Mouse (Mus musculus): ENCODE measurements at regions not wholly inside any gene's neighbourhood (a gene's known extent, or its start where the extent isn't known, plus 50 kb on each side); places are given as distances from the start of the nearest gene placed in this dataset.

DNA sequence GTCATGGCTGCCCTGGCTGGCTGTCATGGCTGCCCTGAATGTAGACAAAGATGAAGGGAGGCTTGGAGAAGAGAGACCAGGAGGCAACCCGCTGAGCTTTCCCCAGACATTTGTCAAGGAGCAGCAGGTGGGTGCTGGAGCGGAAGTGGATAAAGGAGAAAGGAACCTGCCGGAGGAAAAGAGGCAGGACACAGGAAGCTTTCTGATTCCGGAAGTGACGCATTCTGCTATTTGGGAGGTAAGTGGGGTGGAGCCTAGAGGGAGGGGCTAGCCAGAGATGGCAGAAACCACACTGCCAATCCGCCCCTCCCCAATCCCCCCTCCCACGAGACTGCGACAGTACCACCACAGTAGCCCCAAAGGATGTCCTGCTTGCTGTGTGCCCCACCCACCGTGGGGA lies 80.1 kb downstream of the Gm572 start:
- no peaks in the 10 kb centered on the region for H3K9me3 ChIP-seq (ENCODE audit: low read length)
- DNase-seq (no peak), ATAC-seq (no peak)
- H3K4me2 ChIP-seq (ENCODE audit: low read depth), result no peak overlapping the region
- WGBS, result 75% methylated on average over 9 of the region's 9 CpGs
- no peaks in the 10 kb centered on the region; the same call in 1 of the 2 replicates for H3K27me3 ChIP-seq (ENCODE audit: insufficient read depth, low read length)
- no peak overlapping the region for H3K4me3 ChIP-seq (ENCODE audit: low read depth, low read length)
- H3K27ac ChIP-seq (ENCODE audit: low read depth, low read length), result no peak overlapping the region
- H3K36me3 ChIP-seq (ENCODE audit: insufficient read depth), result no peaks in the 10 kb centered on the region
- H3K4me1 ChIP-seq (ENCODE audit: insufficient read depth), result no peaks in the 10 kb centered on the region
- H3K9ac ChIP-seq, result no peak overlapping the region
- TF ChIP-seq CTCF (IDR thresholded peaks at IDR 0.05; ENCODE audit: low read depth), result no peak

DNA sequence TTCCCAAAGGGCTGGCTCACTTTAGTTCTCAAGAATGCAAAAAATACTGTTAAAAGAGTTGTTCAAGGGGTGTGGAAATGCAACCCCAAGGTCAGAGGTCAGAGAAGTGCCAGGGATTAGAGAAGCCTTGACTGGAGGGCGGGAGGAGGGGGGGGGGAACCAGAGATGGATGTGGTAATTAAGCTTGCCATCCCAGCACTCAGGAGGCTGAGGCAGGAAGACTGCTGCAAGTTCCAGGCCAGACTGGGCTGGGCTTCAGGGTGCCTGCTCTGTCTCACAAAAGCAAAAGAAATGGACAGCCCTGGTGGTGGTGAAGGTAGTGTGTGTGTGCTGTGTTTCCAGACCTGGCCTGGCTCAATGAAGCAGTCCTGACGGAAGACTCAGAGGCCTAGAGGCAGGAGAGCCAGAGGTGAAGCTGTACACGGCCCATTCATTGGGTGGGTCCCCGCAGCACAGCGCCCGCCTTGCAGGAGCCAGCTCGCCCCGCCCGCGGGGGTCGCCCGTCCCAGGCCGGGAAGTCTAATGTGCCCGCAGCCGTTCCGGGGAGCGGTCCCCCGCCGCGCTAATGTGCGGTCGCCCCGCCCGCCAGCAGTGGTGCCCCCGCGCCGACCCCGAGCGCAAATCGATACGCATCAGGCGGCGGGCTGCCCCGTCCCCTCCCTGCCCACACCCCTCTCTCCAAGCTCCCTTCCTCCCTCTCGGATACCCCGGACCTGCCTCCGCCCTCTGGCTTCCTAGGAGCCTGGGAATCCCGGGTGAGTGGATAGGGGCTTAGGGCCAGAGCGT lies 80.1 kb upstream of the Casz1 start:
- ATAC-seq, result no peak
- no peak for DNase-seq
- no peak for TF ChIP-seq CTCF (IDR thresholded peaks at IDR 0.05; ENCODE audit: low read depth)

DNA sequence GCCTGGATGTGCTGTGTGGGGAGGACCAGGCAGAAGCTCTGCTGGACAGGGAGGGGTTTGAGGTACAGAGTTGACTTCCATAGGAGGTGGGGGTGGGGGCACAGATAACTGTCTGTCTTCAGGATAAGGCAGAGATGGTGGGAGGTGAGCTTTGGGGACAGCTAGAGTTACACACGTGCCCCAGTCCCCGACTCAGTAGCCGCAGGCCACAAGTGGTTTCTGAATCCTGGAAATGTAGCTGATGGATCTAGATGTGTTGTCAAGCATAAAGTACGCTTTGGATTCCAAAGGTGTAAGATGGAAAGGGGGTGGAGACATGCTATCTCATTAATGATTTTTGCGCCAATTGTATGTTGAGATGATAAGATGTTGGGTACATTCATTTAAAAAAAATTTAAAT lies 75.4 kb upstream of the Casz1 start:
- TF ChIP-seq CTCF (IDR thresholded peaks at IDR 0.05; ENCODE audit: low read depth), result no peak
- ATAC-seq, result no peak
- WGBS, result 91% methylated on average over 5 of the region's 5 CpGs

More for the DNA sequence above, 80.1 kb upstream of the Casz1 start:
- Histone ChIP-seq H3K27me3 (ENCODE audit: insufficient read depth, low read length) (no peaks in the 10 kb centered on the region; the same call in 1 of the 2 replicates), H3K4me1 (ENCODE audit: insufficient read depth) (no peaks in the 10 kb centered on the region), H3K27ac (ENCODE audit: low read depth, low read length) (no peak overlapping the region), H3K4me3 (ENCODE audit: low read depth, low read length) (0 out of 2 replicates have a peak overlapping the region, but pooled peaks have one; percentile 7), H3K9ac (0 out of 2 replicates have a peak overlapping the region, but pooled peaks have one; percentile 22), H3K4me2 (ENCODE audit: low read depth) (peak overlapping the region; percentile 46), H3K36me3 (ENCODE audit: insufficient read depth) (no peaks in the 10 kb centered on the region), H3K9me3 (ENCODE audit: low read length) (no peaks in the 10 kb centered on the region)
- WGBS, result 14% methylated on average over 37 of the region's 39 CpGs

DNA sequence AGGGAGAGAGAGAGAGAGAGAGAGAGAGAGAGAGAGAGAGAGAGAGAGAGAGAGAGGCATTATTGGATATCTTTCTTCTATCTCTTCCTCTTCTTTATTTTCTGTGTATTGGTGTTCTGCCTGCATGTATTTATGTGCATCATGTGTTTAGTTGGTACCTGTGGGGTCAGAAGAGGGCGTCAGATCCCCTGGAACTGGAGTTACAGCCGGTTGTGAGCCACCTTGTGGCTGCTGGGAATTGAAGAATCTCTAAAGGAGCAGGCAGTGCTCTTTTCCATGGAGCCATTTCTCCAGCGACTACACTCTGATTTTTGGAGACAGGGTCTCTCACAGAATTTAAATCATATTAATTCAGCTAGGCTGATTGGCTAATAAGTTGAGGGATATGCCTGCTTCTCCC lies 72.6 kb upstream of the Casz1 start:
- Histone ChIP-seq H3K9ac (no peak overlapping the region), H3K27ac (ENCODE audit: low read depth, low read length) (no peak overlapping the region), H3K27me3 (ENCODE audit: insufficient read depth, low read length) (no peaks in the 10 kb centered on the region), H3K9me3 (ENCODE audit: low read length) (no peaks in the 10 kb centered on the region), H3K4me2 (ENCODE audit: low read depth) (no peak overlapping the region), H3K4me1 (ENCODE audit: insufficient read depth) (no peaks in the 10 kb centered on the region), H3K4me3 (ENCODE audit: low read depth, low read length) (no peak overlapping the region), H3K36me3 (ENCODE audit: insufficient read depth) (no peaks in the 10 kb centered on the region)
- ATAC-seq (no peak), DNase-seq (no peak)
- 61% methylated on average over 3 of the region's 3 CpGs for WGBS
- TF ChIP-seq CTCF (IDR thresholded peaks at IDR 0.05; ENCODE audit: low read depth), result no peak

More for the DNA sequence above, 75.4 kb upstream of the Casz1 start:
- H3K9me3 ChIP-seq (ENCODE audit: low read length), result no peaks in the 10 kb centered on the region
- H3K4me3 ChIP-seq (ENCODE audit: low read depth, low read length), result no peak overlapping the region
- no peaks in the 10 kb centered on the region for H3K36me3 ChIP-seq (ENCODE audit: insufficient read depth)
- no peak overlapping the region for H3K9ac ChIP-seq
- no peaks in the 10 kb centered on the region for H3K4me1 ChIP-seq (ENCODE audit: insufficient read depth)
- no peak overlapping the region for H3K4me2 ChIP-seq (ENCODE audit: low read depth)
- H3K27me3 ChIP-seq (ENCODE audit: insufficient read depth, low read length), result no peaks in the 10 kb centered on the region; the same call in 1 of the 2 replicates
- H3K27ac ChIP-seq (ENCODE audit: low read depth, low read length), result no peak overlapping the region
- DNase-seq, result no peak

DNA sequence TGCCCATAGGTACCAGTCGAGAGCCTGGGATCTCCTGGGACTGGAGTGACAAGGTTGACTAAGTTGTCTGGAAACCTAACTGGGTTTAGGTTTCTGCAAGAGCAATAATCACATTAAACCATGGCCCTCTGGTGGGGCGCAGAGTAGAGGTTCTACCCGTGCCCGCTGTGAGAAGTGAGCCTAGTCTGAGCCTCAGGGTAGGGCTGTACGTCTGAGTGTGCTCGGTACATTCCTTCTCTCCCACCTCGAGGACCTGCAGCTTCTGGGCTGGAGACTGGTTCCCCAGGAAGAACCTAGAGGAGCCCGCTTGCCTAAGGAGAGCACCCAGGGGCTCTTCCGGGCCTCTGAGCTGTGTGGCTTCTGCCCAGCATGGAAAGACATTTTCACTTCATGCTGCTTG lies 70.2 kb upstream of the Casz1 start:
- Histone ChIP-seq H3K4me1 (ENCODE audit: insufficient read depth) (no peaks in the 10 kb centered on the region), H3K36me3 (ENCODE audit: insufficient read depth) (no peaks in the 10 kb centered on the region), H3K4me2 (ENCODE audit: low read depth) (no peak overlapping the region), H3K4me3 (ENCODE audit: low read depth, low read length) (no peak overlapping the region), H3K27ac (ENCODE audit: low read depth, low read length) (no peak overlapping the region), H3K27me3 (ENCODE audit: insufficient read depth, low read length) (no peaks in the 10 kb centered on the region), H3K9me3 (ENCODE audit: low read length) (no peaks in the 10 kb centered on the region), H3K9ac (no peak overlapping the region)
- 87% methylated on average over 9 of the region's 9 CpGs for WGBS
- TF ChIP-seq CTCF (IDR thresholded peaks at IDR 0.05; ENCODE audit: low read depth), result no peak
- ATAC-seq, result no peak
- DNase-seq, result no peak

DNA sequence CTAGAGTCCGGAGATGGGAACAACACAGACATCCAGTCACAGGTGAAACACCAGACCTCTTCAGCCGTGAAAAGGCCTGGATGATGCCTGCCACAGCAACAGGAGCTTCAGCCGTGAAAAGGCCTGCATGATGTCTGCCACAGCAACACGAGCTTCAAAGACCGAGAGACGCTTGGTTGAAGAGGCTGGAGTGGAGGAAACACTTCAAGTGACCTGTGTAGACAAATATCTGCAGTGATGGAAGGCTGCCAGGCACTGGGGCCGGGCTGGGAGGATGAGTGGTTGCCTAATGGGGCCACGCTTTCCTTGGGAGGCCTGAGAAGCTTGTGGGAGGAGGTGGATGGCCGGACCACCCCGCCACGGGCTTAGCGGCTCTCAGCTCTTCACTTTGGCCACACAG lies 69.7 kb upstream of the Casz1 start:
- TF ChIP-seq CTCF (IDR thresholded peaks at IDR 0.05; ENCODE audit: low read depth), result no peak
- H3K4me2 ChIP-seq (ENCODE audit: low read depth), result no peak overlapping the region
- no peaks in the 10 kb centered on the region for H3K27me3 ChIP-seq (ENCODE audit: insufficient read depth, low read length)
- no peak overlapping the region for H3K4me3 ChIP-seq (ENCODE audit: low read depth, low read length)
- no peaks in the 10 kb centered on the region for H3K4me1 ChIP-seq (ENCODE audit: insufficient read depth)
- no peak overlapping the region for H3K27ac ChIP-seq (ENCODE audit: low read depth, low read length)
- no peaks in the 10 kb centered on the region for H3K9me3 ChIP-seq (ENCODE audit: low read length)
- H3K36me3 ChIP-seq (ENCODE audit: insufficient read depth), result no peaks in the 10 kb centered on the region
- ATAC-seq (no peak), DNase-seq (no peak)
- 56% methylated on average over 12 of the region's 12 CpGs for WGBS
- no peak overlapping the region for H3K9ac ChIP-seq
